Mouse (Mus musculus): ENCODE measurements around the gene Ostn.

DNA sequence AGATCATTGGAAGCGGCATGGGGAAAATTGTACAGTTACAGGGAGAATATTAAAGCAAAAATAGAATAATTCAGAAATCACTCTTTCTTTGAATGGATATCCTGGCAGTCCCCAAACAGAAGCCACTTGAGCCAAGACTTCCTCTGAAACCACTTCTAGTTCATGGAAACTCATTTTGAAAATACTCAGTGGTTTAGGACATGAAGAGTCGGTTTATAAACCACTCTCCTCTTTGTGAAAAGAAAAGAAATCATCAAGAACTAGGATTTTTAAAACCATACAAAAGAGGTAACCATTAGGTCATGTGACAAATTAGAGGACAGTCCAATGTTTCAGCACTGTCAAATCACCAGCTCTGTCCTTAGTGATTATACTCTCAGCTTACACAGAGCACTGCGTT is 19.9 kb upstream of the Ostn start:
- TF ChIP-seq CTCF (conservative IDR thresholded peaks at IDR 0.05; ENCODE audit: low read length) (no peak), POU5F1 (IDR thresholded peaks at IDR 0.05; ENCODE audit: borderline replicate concordance, low read length) (no peak), NANOG (IDR thresholded peaks at IDR 0.05; ENCODE audit: borderline replicate concordance, low read length) (no peak)

All from E14TG2a.4 (cell line).